Mouse (Mus musculus) bone marrow macrophage, adult 2 months (primary cell): ENCODE measurements around the gene Gng3. TPM values are rescaled to one million over a fixed set of nuclear protein-coding genes. Genes with fewer than 3 reads are reported as not detected.

Experiments
- H3K27ac ChIP-seq: 2 replicates; pipeline ENCODE4 v1.5.1; 2012; ENCODE audit warnings: low read depth, low read length; ENCODE audit not compliant: insufficient read depth
- H3K4me1 ChIP-seq: 2 replicates; pipeline ENCODE4 v1.6.1; 2012; ENCODE audit warnings: low read length; ENCODE audit not compliant: control insufficient read depth, insufficient read depth
- H3K4me3 ChIP-seq: 2 replicates; pipeline ENCODE4 v1.5.1; 2012; ENCODE audit warnings: mild to moderate bottlenecking, low read length, moderate library complexity; ENCODE audit not compliant: insufficient read depth
- CTCF ChIP-seq: IDR thresholded peaks from 2 replicates; pipeline ENCODE4 v1.5.1; 2012; ENCODE audit warnings: low read depth, mild to moderate bottlenecking, low read length, moderate library complexity
- POLR2A ChIP-seq: IDR thresholded peaks from 2 replicates; pipeline ENCODE4 v1.6.1; 2012; ENCODE audit warnings: mild to moderate bottlenecking, low read depth, low read length, borderline replicate concordance
- polyA plus RNA-seq: library from polyadenylated mRNA; stranded (reverse); fragments of >200 nt; gene quantifications from 2 replicates; pipeline ENCODE4 v1.2.4, GENCODE M21; 2012; ENCODE audit not compliant: missing spikeins, insufficient read depth, insufficient read length

Gng3 gene
- polyA plus RNA-seq, 1 experiment, result not detected

GRCm38 (mm10) chr19:8788521-8788920 lies 50.5 kb downstream of the Gng3 start:
- TF ChIP-seq CTCF (no peak), POLR2A (no peak)
- no peak overlapping the region for H3K4me3 ChIP-seq
- H3K4me1 ChIP-seq, result peaks cover 5% of the 10 kb centered on the region
- no peak overlapping the region for H3K27ac ChIP-seq

Other genes starting within 250 kb of the Gng3 start
- gene Slc22a8, start 247.9 kb downstream of the Gng3 start, polyA plus RNA-seq, result not detected in 2 replicates
- gene Slc22a6, start 221.2 kb downstream of the Gng3 start, polyA plus RNA-seq, result not detected in 2 replicates
- not detected in 2 replicates for gene Chrm1, start 175.4 kb downstream of the Gng3 start, polyA plus RNA-seq
- 160 and 172 TPM in 2 replicates for gene Slc3a2, start 115.8 kb downstream of the Gng3 start, polyA plus RNA-seq
- 22.2 and 25.8 TPM in 2 replicates for gene Wdr74, start 103.4 kb downstream of the Gng3 start, polyA plus RNA-seq
- not detected in 2 replicates for gene 1700092M07Rik, start 98.5 kb downstream of the Gng3 start, polyA plus RNA-seq
- gene Stx5a, start 97.8 kb downstream of the Gng3 start, polyA plus RNA-seq, result 84.2 and 100 TPM in 2 replicates
- 142 and 162 TPM in 2 replicates for gene Nxf1, start 82.1 kb downstream of the Gng3 start, polyA plus RNA-seq
- gene Tmem223, start 68.2 kb downstream of the Gng3 start, polyA plus RNA-seq, result 28.3 and 34.4 TPM in 2 replicates
- gene Tmem179b, start 64.7 kb downstream of the Gng3 start, polyA plus RNA-seq, result 147 and 148 TPM in 2 replicates
- 14.8 and 18.1 TPM in 2 replicates for gene Taf6l, start 52.8 kb downstream of the Gng3 start, polyA plus RNA-seq
- gene Polr2g, start 40.6 kb downstream of the Gng3 start, polyA plus RNA-seq, result 62.4 and 62.5 TPM in 2 replicates
- gene Zbtb3, start 36.6 kb downstream of the Gng3 start, polyA plus RNA-seq, result 2.0 and 2.4 TPM in 2 replicates
- gene Ttc9c, start 19.9 kb downstream of the Gng3 start, polyA plus RNA-seq, result 37.6 and 38.7 TPM in 2 replicates
- 94.2 and 102 TPM in 2 replicates for gene Hnrnpul2, start 19.2 kb downstream of the Gng3 start, polyA plus RNA-seq
- gene AC129217.1, start 9.4 kb downstream of the Gng3 start, polyA plus RNA-seq, result 45.4 and 59.2 TPM in 2 replicates
- gene Bscl2, start 1.7 kb downstream of the Gng3 start, polyA plus RNA-seq, result 77.4 and 81.8 TPM in 2 replicates
- gene Lrrn4cl, start 11.6 kb upstream of the Gng3 start, polyA plus RNA-seq, result not detected in 2 replicates
- 193 and 215 TPM in 2 replicates for gene Ubxn1, start 32.3 kb upstream of the Gng3 start, polyA plus RNA-seq
- 37.2 and 40.9 TPM in 2 replicates for gene Uqcc3, start 41.7 kb upstream of the Gng3 start, polyA plus RNA-seq
- gene Lbhd1, start 44.5 kb upstream of the Gng3 start, polyA plus RNA-seq, result 12.6 and 13.7 TPM in 2 replicates
- gene Gm49403, start 44.7 kb upstream of the Gng3 start, polyA plus RNA-seq, result not detected in 2 replicates
- gene 1810009A15Rik, start 49.7 kb upstream of the Gng3 start, polyA plus RNA-seq, result 40.1 and 43.1 TPM in 2 replicates
- gene Gm49416, start 49.7 kb upstream of the Gng3 start, polyA plus RNA-seq, result 4.9 TPM in 1 of 2 replicates, not detected in the other
- gene Ints5, start 53.8 kb upstream of the Gng3 start, polyA plus RNA-seq, result 11.5 and 11.8 TPM in 2 replicates
- gene Ganab, start 58.9 kb upstream of the Gng3 start, polyA plus RNA-seq, result 82.5 and 91.3 TPM in 2 replicates
- 35.5 and 40.8 TPM in 2 replicates for gene B3gat3, start 81.2 kb upstream of the Gng3 start, polyA plus RNA-seq
- 2.5 and 3.6 TPM in 2 replicates for gene Rom1, start 90.2 kb upstream of the Gng3 start, polyA plus RNA-seq
- gene Eml3, start 90.4 kb upstream of the Gng3 start, polyA plus RNA-seq, result 33.1 and 33.7 TPM in 2 replicates
- gene Mta2, start 102.7 kb upstream of the Gng3 start, polyA plus RNA-seq, result 78.6 and 81.2 TPM in 2 replicates
- gene Tut1, start 114.7 kb upstream of the Gng3 start, polyA plus RNA-seq, result 12.5 and 14.6 TPM in 2 replicates
- gene Eef1g, start 127.8 kb upstream of the Gng3 start, polyA plus RNA-seq, result 220 and 226 TPM in 2 replicates
- 440 and 513 TPM in 2 replicates for gene Ahnak, start 150.1 kb upstream of the Gng3 start, polyA plus RNA-seq
- not detected in 2 replicates for gene Scgb1a1, start 248.8 kb upstream of the Gng3 start, polyA plus RNA-seq